Mouse (Mus musculus): ENCODE results near the gene Ptpdc1. TPM values are rescaled to one million over a fixed set of nuclear protein-coding genes. Genes with fewer than 3 reads are reported as not detected.
A peak's percentile ranks its signal among the peaks of the same experiment; 100 is the strongest.

Ptpdc1 gene
- total RNA-seq, 2 experiments from 2014 or later, result 2.3 to 7.5 TPM

DNA sequence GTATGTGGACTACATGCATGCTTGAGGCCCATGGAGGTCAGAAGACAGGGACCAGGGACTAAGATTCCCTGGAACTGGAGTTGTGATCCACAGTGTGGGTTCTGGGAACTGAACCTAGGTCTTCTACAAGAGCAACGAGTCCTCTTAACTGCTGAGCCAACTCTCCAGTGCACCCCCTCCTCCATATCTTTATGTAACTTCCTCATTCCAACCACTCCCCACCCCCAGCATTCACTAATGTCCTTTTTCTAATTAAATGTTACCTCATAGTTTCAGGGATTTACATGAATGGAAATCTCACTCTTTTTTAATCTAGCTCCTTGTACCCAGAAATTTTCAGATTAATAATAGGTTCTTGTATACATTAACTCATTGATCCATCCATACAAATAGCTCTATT lies 69.5 kb downstream of the Ptpdc1 start:
- ATAC-seq (replicated peaks; ENCODE audit: low FRiP score, poor library complexity, severe bottlenecking), result no peak

DNA sequence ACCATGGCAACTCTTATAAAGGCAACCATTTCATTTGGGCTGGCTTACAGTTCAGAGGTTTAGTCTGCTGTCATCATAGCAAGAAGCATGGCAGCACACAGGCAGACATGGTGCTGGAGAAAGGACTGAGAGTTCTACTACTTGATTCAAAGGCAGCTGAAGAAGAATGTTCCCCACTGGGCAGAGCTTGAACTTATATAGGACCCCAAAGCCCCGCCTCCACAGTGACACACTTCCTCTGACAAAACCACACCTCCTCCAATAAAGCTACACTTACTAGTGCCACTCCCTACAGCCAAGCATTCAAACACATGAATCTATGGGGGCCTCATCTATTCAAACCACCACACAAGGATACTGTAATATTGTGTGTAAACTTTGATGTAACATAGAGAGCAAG lies 70.9 kb downstream of the Ptpdc1 start:
- ATAC-seq (replicated peaks; ENCODE audit: low FRiP score, poor library complexity, severe bottlenecking), result no peak

DNA sequence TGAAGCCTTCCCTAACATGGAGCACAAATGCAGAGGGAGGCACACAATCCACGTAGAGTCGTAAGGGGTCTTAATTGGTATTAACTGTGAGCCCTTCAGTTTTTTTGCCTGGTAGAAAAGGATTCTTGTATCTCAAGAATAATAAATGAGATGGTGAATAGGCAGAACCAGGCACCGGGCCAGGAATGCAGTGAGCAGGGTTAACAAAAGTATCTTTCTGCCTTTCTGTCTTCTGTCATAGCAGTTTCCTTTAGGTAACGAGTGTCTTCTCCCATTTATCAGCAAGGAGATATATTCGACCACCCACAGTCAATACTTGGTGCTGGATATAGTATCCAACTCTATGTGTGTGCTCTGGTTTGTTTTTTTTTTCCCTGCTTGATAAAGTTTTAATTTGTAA lies 72.0 kb downstream of the Ptpdc1 start:
- ATAC-seq (replicated peaks; ENCODE audit: low FRiP score, poor library complexity, severe bottlenecking), result no peak

DNA sequence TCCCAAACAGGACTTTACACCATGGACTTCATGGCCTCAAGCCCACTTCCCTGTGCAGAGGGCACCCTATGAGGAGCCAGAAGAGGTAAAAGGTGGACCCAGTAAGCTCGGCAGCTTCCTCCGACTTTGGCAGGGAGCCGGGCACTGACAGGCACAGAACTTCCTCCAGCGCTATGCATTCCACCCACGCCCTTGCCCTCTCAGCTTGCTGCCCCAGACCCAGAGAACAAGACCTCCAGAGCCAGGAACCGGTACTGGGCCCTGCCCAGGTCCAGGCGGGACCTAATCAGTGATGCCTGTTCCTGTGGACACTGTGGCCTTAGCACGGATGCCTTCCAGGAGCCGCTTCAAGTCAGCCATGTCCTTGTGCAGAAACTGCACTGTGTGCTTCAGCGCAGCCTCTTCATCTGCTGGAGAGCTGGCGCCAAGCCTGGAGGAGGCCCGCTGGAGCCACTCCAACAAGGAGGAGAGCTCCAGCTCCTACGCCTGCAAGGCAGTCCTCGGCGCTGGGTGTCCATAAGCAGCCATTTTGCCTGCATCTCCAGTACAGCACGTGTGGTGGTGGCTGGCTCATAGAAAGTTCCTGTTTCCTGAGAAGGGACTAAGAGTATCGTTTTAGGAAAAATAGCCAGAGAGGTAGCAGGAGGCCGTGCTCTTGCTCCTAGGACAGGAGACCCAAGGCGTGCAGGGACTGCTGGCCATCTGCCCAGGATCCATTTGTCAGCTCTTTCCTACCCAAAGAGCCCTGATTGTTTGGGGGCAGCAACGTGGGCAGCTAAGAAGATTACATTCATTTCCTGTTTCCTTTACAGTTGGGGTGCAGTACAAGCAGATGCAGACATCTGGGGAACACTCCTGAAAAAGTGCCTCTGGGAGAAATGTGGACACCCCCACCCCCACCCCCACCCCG lies 73.0 kb downstream of the Ptpdc1 start:
- peak; percentile 80 for ATAC-seq (replicated peaks; ENCODE audit: low FRiP score, poor library complexity, severe bottlenecking)

DNA sequence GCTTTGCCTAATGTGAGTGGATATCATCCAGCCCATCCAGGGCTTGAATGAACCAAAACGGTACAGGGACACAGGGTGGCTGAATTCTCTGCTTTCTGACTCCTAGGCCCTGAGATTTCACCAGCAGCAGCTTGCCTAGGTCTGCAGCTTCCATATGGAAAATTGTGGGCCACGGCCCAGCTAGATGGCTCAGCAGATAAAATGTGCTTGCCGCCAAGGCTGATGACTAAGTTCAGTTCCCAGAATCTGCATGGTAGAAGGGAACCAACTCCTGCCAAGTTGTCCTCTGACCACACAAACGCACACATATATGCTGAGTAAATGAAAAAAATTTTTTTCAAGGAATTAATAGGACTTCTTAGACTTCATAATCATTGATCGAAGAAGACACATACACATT lies 77.2 kb downstream of the Ptpdc1 start:
- no peak for ATAC-seq (replicated peaks; ENCODE audit: low FRiP score, poor library complexity, severe bottlenecking)

DNA sequence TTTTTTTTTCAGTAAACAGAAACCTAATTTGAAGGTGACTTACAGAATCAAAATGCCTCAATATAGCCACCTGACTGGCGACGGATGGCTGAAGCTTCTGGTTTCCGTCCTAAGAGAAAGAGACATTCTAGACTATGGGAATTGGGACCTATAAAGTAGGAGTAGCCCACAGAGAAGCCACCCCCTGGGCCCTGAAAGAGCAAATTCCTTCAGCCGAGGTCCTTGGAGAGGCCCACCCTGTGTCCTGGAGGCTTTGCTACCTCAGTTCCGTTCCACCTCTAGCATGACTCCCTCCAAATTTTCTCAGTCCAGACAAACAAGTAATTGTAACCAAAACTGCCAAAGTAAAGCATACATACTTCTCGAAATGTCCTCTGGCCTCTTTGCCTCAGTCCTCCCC lies 77.8 kb downstream of the Ptpdc1 start:
- ATAC-seq (replicated peaks; ENCODE audit: low FRiP score, poor library complexity, severe bottlenecking), result no peak

DNA sequence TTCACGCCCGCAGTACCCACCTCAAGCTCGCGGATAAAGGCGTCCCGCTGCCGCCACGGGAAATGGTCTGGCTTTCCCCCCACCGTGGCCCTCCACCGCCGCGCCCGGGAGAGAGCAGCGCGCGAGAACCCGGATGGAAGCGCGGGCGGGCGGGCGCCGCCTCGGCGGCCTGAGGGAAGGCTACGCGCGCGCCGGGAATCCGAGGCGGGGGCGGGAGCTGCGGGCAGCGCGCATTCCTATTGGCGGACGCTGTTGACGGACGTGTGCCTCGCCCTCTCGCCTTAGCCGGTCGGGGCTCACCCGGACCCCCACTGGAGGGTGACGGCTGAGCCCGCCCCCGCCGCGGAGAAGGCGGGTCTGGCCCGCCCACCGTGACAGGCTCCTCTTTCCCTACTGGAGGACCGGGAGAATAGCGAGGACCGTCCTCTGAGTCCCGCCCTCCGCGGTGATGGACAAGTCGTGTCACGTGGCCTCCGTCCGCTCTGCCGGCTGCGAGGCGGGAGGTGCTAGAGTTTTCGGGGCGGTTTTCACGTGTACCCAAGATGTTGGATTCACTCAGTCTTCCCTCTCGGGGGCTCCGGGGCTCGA lies 79.0 kb downstream of the Ptpdc1 start:
- peak; percentile 95 for ATAC-seq (replicated peaks; ENCODE audit: low FRiP score, poor library complexity, severe bottlenecking)

DNA sequence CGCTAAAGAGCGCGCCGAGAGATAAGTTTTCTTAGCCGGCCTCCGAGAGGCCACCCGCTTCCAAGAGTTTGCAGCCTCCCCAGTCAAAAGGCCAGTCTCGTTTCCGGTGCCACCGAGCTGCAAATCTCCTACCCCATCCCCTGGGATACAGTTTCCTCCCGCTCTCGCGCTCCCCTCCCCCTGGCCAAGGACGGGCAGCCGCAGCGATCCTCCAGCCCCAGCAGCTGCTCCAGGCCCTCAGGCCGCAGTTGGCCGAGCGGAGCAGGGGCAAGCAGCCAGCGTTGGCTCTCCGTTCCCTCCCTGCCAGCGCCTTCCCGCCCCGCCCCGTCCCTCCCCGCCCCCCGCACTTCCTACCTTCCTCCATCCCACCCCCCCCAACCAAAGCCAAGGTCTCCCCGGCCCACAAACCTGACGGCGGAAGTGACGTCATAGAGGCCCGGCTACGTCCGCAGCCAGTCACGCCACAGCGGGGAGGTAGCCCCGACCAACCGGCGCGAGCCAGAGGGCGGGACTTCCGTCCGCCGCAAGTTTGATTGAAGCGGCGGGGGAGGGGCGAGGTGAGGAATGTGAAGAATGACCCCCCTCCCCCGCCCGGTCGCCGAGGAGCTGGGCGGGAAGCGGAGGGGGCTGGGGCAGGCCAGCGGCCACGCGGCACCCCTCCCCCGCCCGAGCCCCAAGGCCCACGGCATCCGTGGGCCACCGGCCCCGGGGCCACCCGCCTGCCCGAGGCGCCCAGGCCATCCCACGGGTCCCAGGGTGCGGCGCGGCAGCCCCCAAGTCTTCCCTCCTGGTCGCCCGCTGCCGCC lies 79.8 kb downstream of the Ptpdc1 start:
- peak; percentile 82 for ATAC-seq (replicated peaks; ENCODE audit: low FRiP score, poor library complexity, severe bottlenecking)

DNA sequence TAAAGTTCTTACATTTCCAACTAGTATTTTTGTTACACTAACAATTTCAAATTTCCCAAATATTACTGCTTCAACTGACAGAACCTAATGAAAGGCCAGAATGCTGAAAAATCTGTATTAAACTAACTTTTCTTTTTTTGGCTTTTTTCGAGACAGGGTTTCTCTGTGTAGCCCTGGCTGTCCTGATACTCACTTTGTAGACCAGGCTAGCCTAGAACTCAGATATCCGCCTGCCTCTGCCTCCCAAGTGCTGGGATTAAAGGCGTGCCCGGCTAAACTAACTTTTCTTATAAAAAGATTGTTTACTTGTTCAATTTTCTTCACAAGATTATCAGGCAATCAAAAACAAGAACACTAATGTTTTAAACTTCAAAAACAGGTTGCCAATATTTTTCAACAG lies 80.6 kb downstream of the Ptpdc1 start:
- ATAC-seq (replicated peaks; ENCODE audit: low FRiP score, poor library complexity, severe bottlenecking), result no peak

DNA sequence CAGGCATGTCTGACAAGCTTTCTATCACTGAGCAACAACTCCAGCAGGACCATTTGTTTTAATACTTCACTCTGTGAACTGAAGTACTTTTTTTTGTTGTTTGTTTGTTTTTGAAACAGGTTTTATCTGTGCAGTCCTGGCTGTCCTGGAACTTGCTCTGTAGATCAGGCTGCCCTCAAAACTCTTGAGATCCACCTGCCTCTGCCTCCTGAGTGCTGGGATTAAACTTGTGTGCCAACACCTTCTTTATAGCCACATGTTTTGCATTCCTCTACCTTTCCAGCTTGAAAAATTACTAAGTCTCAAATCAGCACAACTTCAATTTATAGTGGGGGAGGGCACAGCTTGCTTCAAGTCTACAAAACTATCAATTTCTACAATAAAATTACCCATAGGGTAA lies 81.1 kb downstream of the Ptpdc1 start:
- no peak for ATAC-seq (replicated peaks; ENCODE audit: low FRiP score, poor library complexity, severe bottlenecking)

DNA sequence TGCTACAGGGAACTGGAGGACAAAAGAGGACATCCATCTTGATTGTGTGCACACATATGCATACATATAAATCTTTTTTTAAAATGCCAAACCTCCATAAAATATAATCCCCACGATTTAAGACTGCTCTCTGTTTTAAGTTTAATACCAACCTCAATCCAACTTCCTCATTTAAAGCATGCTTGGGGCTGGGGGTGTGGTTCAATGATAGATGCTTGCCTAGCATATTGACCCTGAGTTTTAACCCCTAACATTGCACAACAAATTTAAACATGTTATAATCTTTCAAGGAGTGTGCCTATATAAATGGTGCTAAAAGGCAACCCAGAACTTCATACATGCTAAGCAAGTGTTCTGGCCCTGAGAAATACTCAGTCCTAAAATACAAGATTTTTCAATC lies 85.0 kb downstream of the Ptpdc1 start:
- ATAC-seq (replicated peaks; ENCODE audit: low FRiP score, poor library complexity, severe bottlenecking), result no peak

DNA sequence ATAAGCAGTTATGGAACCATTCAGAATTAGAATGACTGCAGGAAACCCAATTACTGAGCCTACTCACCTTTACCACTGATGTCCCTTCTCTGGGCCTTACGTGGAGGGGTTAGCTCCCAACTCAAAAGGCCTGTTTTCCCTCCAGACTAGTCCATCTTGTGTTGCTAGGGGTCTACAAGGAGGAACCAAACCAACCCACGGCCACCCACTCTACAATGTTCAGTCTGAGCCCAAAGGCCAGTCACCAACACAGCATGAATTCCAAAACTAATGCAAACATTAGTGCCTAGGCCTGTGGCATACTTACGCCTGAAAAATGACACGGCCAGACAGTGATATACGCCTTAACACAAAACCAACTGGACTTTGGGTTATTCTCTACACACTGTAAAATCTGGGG lies 92.0 kb downstream of the Ptpdc1 start:
- no peak for ATAC-seq (replicated peaks; ENCODE audit: low FRiP score, poor library complexity, severe bottlenecking)

DNA sequence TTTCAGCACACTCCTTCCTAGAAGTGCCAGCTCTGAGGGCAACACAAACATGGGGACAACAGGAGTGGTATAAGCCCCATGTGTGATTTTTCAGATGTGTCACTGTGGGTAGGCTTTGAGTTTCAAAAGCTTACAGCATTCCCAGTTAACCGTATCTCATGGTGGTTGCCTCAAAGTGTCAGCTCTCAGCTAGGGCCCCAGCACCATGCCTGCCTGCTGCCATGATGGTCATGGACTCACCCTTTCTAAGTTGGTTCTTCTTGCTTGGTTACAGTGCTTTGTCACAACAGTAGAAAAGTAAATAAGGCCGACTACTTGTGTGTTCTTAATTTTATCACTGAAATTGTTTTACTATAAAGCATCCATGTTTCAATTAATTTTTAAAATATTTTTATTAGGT lies 94.0 kb downstream of the Ptpdc1 start:
- no peak for ATAC-seq (replicated peaks; ENCODE audit: low FRiP score, poor library complexity, severe bottlenecking)

DNA sequence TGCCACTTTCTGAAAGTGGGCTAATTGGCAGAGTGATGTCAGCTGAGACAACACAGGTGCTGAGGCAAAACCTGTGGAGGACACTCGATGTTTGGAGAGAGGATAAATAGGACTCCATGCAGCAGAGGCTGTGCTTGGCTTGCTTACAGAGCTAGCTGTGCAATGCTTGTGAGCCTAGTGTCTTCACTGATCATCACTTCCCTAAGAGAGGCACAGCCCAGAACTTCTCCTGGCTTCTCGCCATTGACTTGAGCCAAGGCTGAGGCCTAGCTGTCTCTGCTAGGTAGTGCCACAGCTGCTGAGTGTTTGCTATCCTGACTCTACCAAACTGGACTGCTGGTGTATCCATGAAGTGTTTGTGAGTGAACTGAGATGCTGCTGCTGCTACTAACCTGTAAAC lies 94.8 kb downstream of the Ptpdc1 start:
- no peak for ATAC-seq (replicated peaks; ENCODE audit: low FRiP score, poor library complexity, severe bottlenecking)

DNA sequence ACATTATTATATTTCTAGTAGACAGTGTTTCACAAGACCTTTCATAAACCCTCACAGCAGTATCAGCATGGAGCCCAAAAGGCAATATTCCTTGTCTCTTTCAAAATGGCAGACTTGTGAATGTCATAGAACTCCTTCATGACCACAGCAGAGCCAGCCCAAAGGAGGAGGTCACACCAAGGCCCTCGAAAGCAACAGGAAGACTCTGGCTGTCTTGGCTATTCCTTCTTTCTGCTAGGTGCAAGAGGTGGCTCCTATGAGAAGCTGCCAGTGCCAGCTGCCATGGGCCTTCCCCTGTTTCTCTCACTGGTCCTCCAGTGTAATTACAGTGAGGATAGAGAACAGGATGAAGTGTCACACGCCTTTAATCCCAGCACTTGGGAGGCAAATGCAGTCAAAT lies 96.4 kb downstream of the Ptpdc1 start:
- no peak for ATAC-seq (replicated peaks; ENCODE audit: low FRiP score, poor library complexity, severe bottlenecking)

DNA sequence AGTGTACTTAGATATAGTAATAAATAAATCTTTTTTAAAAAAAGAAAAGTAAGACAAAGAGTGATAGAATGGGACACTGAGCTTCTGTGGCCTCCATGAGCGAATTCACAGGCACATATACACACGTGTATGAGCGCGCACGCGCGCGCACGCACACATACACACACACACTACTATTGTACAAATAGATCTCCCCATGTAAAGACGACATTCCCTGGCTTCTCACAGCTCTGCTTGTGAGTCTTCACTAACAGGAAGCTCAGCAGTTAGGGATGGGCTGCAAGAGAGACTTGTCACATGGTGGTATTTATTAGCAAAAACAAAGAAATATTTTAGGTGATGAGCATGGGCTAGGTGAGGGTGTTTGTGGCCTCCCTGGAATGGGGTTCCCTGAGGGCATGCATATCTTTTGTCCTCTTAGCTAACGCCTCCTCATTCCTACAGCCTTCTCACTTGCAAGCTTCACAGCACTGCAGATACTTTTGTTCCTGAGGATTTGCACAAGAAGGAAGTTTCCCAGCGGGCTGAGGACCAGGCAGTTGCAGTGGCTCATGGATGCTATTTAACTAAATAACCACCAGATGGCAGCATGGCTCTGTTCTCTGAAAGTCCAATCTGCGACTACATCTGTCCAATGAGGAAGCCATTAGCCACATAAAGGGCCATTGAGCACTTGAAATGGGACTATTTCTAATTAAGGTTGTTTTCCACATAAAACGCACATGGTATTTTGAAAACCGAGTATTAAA lies 97.2 kb downstream of the Ptpdc1 start:
- peak; percentile 84 for ATAC-seq (replicated peaks; ENCODE audit: low FRiP score, poor library complexity, severe bottlenecking)
